Mouse (Mus musculus) frontal cortex, postnatal 25 days (tissue): ENCODE data around the gene Hivep2.

ENCODE experiments used
- DNase-seq, 2 experiments: peaks; one replicate each; pipeline ENCODE4 v3.0.0; 2022; ENCODE audit warnings: low spot score in 2 of 2

Hivep2 gene

DNA sequence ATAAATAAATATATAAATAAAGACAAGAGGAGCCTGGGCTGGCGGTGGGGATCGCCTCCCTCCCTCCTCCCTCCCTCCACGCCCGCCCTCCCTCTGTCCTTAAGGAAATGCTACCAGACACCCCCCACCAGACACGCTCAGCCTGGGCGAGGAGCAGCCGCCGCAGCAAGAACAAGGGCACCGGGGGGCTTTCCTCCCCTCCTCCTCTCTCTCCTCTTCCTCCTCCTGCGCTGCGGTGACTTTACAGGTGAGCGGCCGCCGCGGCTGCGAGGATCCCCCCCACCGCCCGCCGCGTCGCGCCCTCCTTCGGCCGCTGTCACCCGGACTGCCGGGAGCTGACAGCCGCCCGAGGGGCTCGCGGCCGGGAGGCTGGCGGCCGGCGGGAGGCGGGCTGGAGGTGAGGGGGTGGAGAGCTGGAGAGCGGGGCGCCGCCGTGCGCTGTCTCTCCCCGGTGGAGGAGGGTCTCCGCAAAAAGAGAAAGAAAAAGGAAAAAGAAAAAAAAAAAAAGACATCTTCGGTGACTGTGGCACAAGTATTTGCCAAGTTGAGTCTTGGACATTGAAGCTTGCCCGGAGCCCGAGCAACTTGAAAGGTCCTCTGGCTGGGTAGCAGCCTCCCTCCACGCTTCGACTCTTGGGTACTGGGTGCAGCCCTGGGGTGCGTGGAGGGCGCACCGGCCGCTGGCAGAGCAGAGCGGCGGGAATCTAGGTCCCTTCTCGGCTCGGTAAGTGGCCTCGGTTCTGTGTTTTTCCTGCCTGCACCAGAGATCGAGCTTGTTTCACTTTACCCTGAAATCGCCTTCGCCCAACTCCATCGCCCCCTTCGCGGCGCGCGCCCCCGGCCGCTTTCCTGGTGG is at the start of gene Hivep2:
Gene Hivep2 (plus strand): TSS at position 102 of the 856 bp plus-strand sequence.
- peak in 1 of 2 experiments; percentile 36 for DNase-seq

DNA sequence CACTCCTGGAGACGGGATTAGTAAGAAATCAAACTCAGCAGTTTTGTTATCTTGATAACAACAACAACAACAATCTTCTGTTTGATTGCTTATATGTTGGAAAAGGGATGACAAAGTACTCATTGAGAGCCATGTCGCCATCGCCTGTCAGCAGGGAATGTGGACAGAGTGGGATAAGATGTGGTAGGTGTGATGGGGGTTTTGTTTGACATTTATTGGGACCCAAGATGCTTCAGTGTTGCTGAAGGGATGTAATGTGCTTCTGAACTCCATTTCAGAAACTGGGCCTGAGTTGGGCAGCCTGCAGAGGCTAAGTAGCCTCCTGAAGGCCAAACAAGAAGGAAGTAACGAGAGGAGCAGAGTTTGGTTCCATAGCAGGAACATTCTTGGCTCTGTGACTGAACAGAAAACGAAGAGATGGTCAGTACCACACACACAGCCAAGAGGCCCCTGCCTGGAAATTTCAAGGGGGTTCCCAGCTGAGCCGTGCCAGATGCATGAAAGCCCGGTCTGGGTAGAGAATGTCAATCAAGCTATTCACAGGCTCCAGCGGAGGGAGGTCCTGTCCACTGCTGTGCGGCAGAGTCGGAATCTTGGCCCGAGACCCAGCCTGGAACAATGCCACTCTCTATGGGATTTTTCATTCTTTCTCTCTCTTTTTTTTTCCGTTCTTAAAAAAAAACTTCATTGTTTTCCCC is 49.1 kb upstream of the Hivep2 start:
- no peak for DNase-seq

- DNase-seq: no peak
Measured at GRCm38 (mm10) chr10:13921641-13922385, 44.1 kb upstream of the Hivep2 start.

- DNase-seq: no peak
Measured at GRCm38 (mm10) chr10:13929306-13929705, 36.6 kb upstream of the Hivep2 start.

DNA sequence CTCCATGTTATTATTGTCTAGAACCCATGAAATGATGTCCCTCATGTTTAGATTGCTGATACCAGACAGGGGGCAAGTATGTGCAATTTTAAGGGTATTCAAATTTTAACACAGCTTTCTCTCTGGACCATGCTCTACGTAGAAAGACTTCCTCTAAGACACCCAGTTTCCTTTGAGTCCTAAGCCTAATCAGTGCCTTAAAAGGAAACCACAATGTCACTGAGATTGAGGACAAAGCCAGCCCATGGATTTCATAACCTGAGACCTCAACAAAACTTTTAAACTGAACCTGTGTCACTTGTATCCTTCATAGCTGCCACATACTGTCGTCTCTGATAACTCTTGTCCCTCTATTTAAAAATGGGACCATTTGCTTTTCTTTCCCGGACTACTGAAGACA is 33.7 kb upstream of the Hivep2 start:
- no peak for DNase-seq

GRCm38 (mm10) chr10:13933320-13933719 is 32.6 kb upstream of the Hivep2 start:
- no peak for DNase-seq

GRCm38 (mm10) chr10:13935646-13936045 is 30.2 kb upstream of the Hivep2 start:
- no peak for DNase-seq

DNA sequence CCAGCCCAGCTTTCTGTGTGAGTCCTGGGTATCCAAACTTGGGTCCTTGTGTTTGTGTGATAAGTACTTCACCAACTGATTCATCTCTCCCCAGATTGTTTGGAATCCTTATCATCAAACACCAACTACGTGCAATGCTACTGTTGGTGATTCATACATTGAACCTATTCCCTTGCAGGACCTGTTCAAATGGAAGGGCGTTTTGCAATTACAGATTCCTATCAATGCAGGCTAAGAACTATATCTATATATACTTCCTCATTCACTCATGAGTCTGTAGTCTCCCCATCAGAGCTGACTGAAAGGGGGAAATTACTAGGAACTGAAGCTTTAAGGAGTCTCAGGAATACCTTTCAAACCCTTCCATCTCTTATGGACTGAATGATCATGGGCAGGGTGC is 24.5 kb upstream of the Hivep2 start:
- DNase-seq: no peak

- no peak for DNase-seq
Measured at GRCm38 (mm10) chr10:13943706-13944105, 22.2 kb upstream of the Hivep2 start.

GRCm38 (mm10) chr10:13946498-13946897 is 19.4 kb upstream of the Hivep2 start:
- DNase-seq: no peak

- no peak for DNase-seq
Measured at GRCm38 (mm10) chr10:13962965-13963364, 2.9 kb upstream of the Hivep2 start.

DNA sequence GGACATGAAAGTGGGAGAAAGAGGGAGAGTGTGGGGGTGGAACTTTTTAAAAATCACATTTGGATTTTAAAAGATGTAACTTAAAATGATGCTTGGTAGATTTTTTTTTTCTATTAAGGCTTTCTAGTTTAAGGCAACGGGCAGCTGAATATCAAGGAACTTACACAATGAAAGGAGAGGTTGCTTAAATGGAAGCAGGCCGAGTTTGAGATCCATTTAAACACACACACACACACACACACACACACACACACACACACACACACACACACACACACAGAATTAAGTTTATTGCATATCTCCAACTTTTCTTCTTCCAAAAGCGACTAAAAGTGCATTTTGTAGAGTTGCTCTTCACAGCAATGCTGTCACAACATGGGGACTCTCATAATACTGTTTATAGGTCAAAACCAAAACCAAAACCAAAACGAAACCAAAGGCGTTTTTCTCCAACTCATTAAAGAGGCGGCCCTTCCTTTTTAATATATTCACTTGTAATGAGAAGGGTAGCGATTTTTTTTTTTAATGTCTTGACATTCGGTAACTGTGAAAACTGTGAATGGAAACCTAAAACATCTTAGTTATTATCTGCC is 1.9 kb upstream of the Hivep2 start:
- DNase-seq: no peak

GRCm38 (mm10) chr10:13964501-13965281 is 1.2 kb upstream of the Hivep2 start:
- peak; percentile 53 to 62 for DNase-seq

DNA sequence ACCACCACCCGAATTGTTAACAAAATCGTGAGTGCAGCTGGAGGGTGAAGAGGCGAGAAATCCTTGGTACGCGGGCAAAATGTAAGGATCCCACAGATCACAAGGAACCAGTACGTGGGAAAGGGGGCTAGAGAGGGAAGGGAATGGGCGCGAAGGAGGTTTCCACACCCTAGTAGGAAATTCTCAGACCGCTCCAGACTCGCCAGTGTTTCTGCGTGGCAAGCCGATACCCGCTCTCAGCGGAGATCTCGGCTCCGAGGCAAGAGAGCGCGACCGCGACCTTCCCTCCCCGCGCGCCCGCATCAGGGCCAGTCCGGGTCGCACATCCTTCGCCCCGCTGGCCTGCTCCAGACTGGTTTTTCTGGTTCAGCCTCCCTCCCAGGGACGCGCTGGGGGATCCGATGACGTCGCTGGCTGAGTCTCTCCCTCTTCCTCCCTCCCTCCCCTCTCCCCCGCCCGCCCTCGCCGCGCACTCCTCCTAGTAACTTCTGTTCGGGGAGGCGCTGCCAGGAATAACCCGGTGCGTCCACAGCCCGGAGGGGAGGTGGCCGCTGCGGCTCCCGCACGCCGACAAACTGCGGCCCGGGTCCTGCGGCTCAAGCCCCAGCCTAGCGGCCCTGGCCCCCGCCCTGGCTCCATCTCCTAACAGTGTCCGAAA is 430 bp upstream of the Hivep2 start:
- DNase-seq: peak; percentile 72 to 77

GRCm38 (mm10) chr10:13966830-13967450 is 1.1 kb downstream of the Hivep2 start:
- peak; percentile 55 to 59 for DNase-seq

- peak; percentile 60 to 73 for DNase-seq
Measured at GRCm38 (mm10) chr10:13967451-13968233, 1.8 kb downstream of the Hivep2 start.

DNA sequence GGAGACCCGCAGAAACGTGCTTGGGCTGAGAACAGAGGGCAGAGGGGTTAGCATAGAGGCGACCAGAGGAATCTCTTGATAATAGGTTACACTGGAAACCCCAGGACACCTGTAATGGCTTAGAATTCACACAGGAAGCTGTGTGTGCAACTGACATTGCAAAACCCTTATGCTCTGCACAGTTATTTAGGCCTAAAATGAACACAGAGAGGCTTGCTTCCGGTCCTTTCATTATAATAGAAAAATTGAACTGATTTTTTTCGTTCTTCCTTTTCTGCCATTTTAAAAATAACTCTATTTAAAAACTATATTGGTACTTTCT is 2.3 kb downstream of the Hivep2 start:
- no peak for DNase-seq

GRCm38 (mm10) chr10:13968989-13969388 is 3.1 kb downstream of the Hivep2 start:
- no peak for DNase-seq

- DNase-seq: no peak
Measured at GRCm38 (mm10) chr10:13970321-13970720, 4.4 kb downstream of the Hivep2 start.
